Mouse (Mus musculus): ENCODE measurements around the gene Cklf. TPM values are rescaled to one million over a fixed set of nuclear protein-coding genes. Genes with fewer than 3 reads are reported as not detected.
"Not testable (repeated sequence)": the region's sequence is repeated elsewhere in the genome, so short reads cannot be mapped to it uniquely, and the experiment has no call there.

Cklf gene
- total RNA-seq, 2 experiments from 2014 or later = 46.7 to 120 TPM

- not testable (repeated sequence) for ATAC-seq (ENCODE audit: poor library complexity, severe bottlenecking)
Measured at GRCm38 (mm10) chr8:104261802-104262201, 11.1 kb downstream of the Cklf start.

GRCm38 (mm10) chr8:104264271-104264935 is 13.7 kb downstream of the Cklf start:
- ATAC-seq (ENCODE audit: poor library complexity, severe bottlenecking) = not testable (repeated sequence)

GRCm38 (mm10) chr8:104268368-104268767 is 17.7 kb downstream of the Cklf start:
- ATAC-seq (ENCODE audit: poor library complexity, severe bottlenecking) = no peak

- no peak for ATAC-seq (ENCODE audit: poor library complexity, severe bottlenecking)
Measured at GRCm38 (mm10) chr8:104268937-104269440, 18.3 kb downstream of the Cklf start.

- ATAC-seq (ENCODE audit: poor library complexity, severe bottlenecking) = not testable (repeated sequence)
Measured at GRCm38 (mm10) chr8:104293081-104293480, 42.4 kb downstream of the Cklf start, which contains the start of gene Cmtm2a. Cmtm2a (minus strand) TSS chr8:104293181.

- no peak for ATAC-seq (ENCODE audit: poor library complexity, severe bottlenecking)
Measured at GRCm38 (mm10) chr8:104294396-104294795, 43.7 kb downstream of the Cklf start.

GRCm38 (mm10) chr8:104301577-104301976 is 50.9 kb downstream of the Cklf start:
- ATAC-seq (ENCODE audit: poor library complexity, severe bottlenecking) = not testable (repeated sequence)

- ATAC-seq (ENCODE audit: poor library complexity, severe bottlenecking) = not testable (repeated sequence)
Measured at GRCm38 (mm10) chr8:104302536-104302935, 51.9 kb downstream of the Cklf start.

GRCm38 (mm10) chr8:104304962-104305361 is 54.3 kb downstream of the Cklf start:
- ATAC-seq (ENCODE audit: poor library complexity, severe bottlenecking) = peak; percentile 33; the same call in 1 of the 2 replicates

GRCm38 (mm10) chr8:104308341-104308740 is 57.7 kb downstream of the Cklf start:
- not testable (repeated sequence) for ATAC-seq (ENCODE audit: poor library complexity, severe bottlenecking)

- not testable (repeated sequence) for ATAC-seq (ENCODE audit: poor library complexity, severe bottlenecking)
Measured at GRCm38 (mm10) chr8:104309441-104310155, 58.9 kb downstream of the Cklf start, which contains the start of the genes Gm45711 and Cmtm1. Gm45711 (minus strand) TSS chr8:104310081. Cmtm1 (minus strand) TSS chr8:104310145.

GRCm38 (mm10) chr8:104312023-104312422 is 61.4 kb downstream of the Cklf start:
- not testable (repeated sequence) for ATAC-seq (ENCODE audit: poor library complexity, severe bottlenecking)

GRCm38 (mm10) chr8:104313311-104313710 is 62.6 kb downstream of the Cklf start:
- ATAC-seq (ENCODE audit: poor library complexity, severe bottlenecking) = no peak

Other genes with a start within 250 kb of the Cklf start
- 0.52 and 1.1 TPM in 2 replicates for gene Cdh5, start 149.2 kb upstream of the Cklf start, total RNA-seq (2015)
- gene Cdh5, start 149.2 kb upstream of the Cklf start, total RNA-seq (2017) = 0.37 and 0.57 TPM in 2 replicates
- gene Bean1, start 80.4 kb upstream of the Cklf start, total RNA-seq (2015) = 0.16 TPM in 1 of 2 replicates, not detected in the other
- gene Bean1, start 80.4 kb upstream of the Cklf start, total RNA-seq (2017) = 0.11 TPM in 1 of 2 replicates, not detected in the other
- gene Tk2, start 2.3 kb upstream of the Cklf start, total RNA-seq (2015) = 27.6 and 30.0 TPM in 2 replicates
- 17.4 and 28.5 TPM in 2 replicates for gene Tk2, start 2.3 kb upstream of the Cklf start, total RNA-seq (2017)
- gene Cmtm2a, start 42.3 kb downstream of the Cklf start, total RNA-seq (2015) = not detected in 2 replicates
- gene Cmtm2a, start 42.3 kb downstream of the Cklf start, total RNA-seq (2017) = not detected in 2 replicates
- not detected in 2 replicates for gene Gm45711, start 59.2 kb downstream of the Cklf start, total RNA-seq (2015)
- not detected in 2 replicates for gene Gm45711, start 59.2 kb downstream of the Cklf start, total RNA-seq (2017)
- gene Cmtm1, start 59.3 kb downstream of the Cklf start, total RNA-seq (2015) = not detected in 2 replicates
- not detected in 2 replicates for gene Cmtm1, start 59.3 kb downstream of the Cklf start, total RNA-seq (2017)
- gene Gm11020, start 70.7 kb downstream of the Cklf start, total RNA-seq (2015) = not detected in 2 replicates
- not detected in 2 replicates for gene Gm11020, start 70.7 kb downstream of the Cklf start, total RNA-seq (2017)
- gene Cmtm2b, start 71.4 kb downstream of the Cklf start, total RNA-seq (2015) = not detected in 2 replicates
- not detected in 2 replicates for gene Cmtm2b, start 71.4 kb downstream of the Cklf start, total RNA-seq (2017)
- gene Cmtm3, start 88.5 kb downstream of the Cklf start, total RNA-seq (2015) = 84.1 and 85.6 TPM in 2 replicates
- 48.5 and 50.4 TPM in 2 replicates for gene Cmtm3, start 88.5 kb downstream of the Cklf start, total RNA-seq (2017)
- 0.59 and 1.1 TPM in 2 replicates for gene Cmtm4, start 144.9 kb downstream of the Cklf start, total RNA-seq (2015)
- gene Cmtm4, start 144.9 kb downstream of the Cklf start, total RNA-seq (2017) = 1.6 and 1.7 TPM in 2 replicates
- 15.0 and 18.4 TPM in 2 replicates for gene Dync1li2, start 192.2 kb downstream of the Cklf start, total RNA-seq (2015)
- 43.3 and 58.0 TPM in 2 replicates for gene Dync1li2, start 192.2 kb downstream of the Cklf start, total RNA-seq (2017)